Mouse (Mus musculus) stomach, postnatal 0 days (tissue): ENCODE data around the gene Cep83.

Experiments used
- CTCF ChIP-seq: IDR thresholded peaks from 2 replicates; pipeline ENCODE4 v1.5.1; 2016; ENCODE audit warnings: antibody characterized with exemption, low read depth, mild to moderate bottlenecking, moderate library complexity
- EP300 ChIP-seq: optimal IDR thresholded peaks from 2 replicates; pipeline ENCODE3; 2016; ENCODE audit warnings: antibody characterized with exemption

GRCm38 (mm10) chr10:94809946-94810472, 121.6 kb downstream of the Cep83 start:
- TF ChIP-seq EP300 (no peak), CTCF (no peak)
